Mouse (Mus musculus): ENCODE data around the gene Nr1h4. TPM values are rescaled to one million over a fixed set of nuclear protein-coding genes. Genes with fewer than 3 reads are reported as not detected.

Gene Nr1h4
- polyA plus RNA-seq, 2 experiments, result 0.03 TPM; not detected in 1

GRCm38 (mm10) chr10:89532451-89532850 is 934 bp downstream of the Nr1h4 start:
- no peaks in the 10 kb centered on the region for H3K9me3 ChIP-seq (ENCODE audit: control insufficient read depth, low read length)
- no peak overlapping the region for H3K9ac ChIP-seq (ENCODE audit: low read depth, low read length, severe bottlenecking)
- no peak overlapping the region for H3K4me3 ChIP-seq (replicated peaks; ENCODE audit: low read length)
- no peaks in the 10 kb centered on the region for H3K27me3 ChIP-seq (ENCODE audit: control insufficient read depth, insufficient read depth, low read length)
- TF ChIP-seq POLR2A (IDR thresholded peaks at IDR 0.05; ENCODE audit: borderline replicate concordance, extremely low read depth, insufficient read depth, insufficient read length), result no peak
- no peaks in the 10 kb centered on the region for H3K4me1 ChIP-seq (ENCODE audit: control insufficient read depth, insufficient read depth, low read length)
- no peak for ATAC-seq (ENCODE audit: low FRiP score, low read depth)
- no peak overlapping the region for H3K4me2 ChIP-seq (replicated peaks; ENCODE audit: low read depth, low read length, severe bottlenecking)
- DNase-seq (ENCODE audit: low spot score), result no peak
- no peak overlapping the region for H3K27ac ChIP-seq (replicated peaks; ENCODE audit: low read depth, low read length)
- WGBS, result 78% methylated on average over 5 of the region's 5 CpGs
- no peaks in the 10 kb centered on the region for H3K36me3 ChIP-seq (ENCODE audit: control insufficient read depth, insufficient read depth, low read length)

GRCm38 (mm10) chr10:89531976-89532375 is 1.4 kb downstream of the Nr1h4 start:
- Histone ChIP-seq H3K9ac (ENCODE audit: low read depth, low read length, severe bottlenecking) (no peak overlapping the region), H3K36me3 (ENCODE audit: control insufficient read depth, insufficient read depth, low read length) (no peaks in the 10 kb centered on the region), H3K9me3 (ENCODE audit: control insufficient read depth, low read length) (no peaks in the 10 kb centered on the region), H3K4me1 (ENCODE audit: control insufficient read depth, insufficient read depth, low read length) (no peaks in the 10 kb centered on the region), H3K4me2 (replicated peaks; ENCODE audit: low read depth, low read length, severe bottlenecking) (no peak overlapping the region), H3K27me3 (ENCODE audit: control insufficient read depth, insufficient read depth, low read length) (no peaks in the 10 kb centered on the region), H3K27ac (replicated peaks; ENCODE audit: low read depth, low read length) (no peak overlapping the region), H3K4me3 (replicated peaks; ENCODE audit: low read length) (no peak overlapping the region)
- ATAC-seq (ENCODE audit: low FRiP score, low read depth), result no peak
- WGBS, result 94% methylated on average over 2 of the region's 2 CpGs
- DNase-seq (ENCODE audit: low spot score), result no peak
- TF ChIP-seq POLR2A (IDR thresholded peaks at IDR 0.05; ENCODE audit: borderline replicate concordance, extremely low read depth, insufficient read depth, insufficient read length), result no peak

- no peak overlapping the region for H3K4me2 ChIP-seq (replicated peaks; ENCODE audit: low read depth, low read length, severe bottlenecking)
- TF ChIP-seq POLR2A (IDR thresholded peaks at IDR 0.05; ENCODE audit: borderline replicate concordance, extremely low read depth, insufficient read depth, insufficient read length), result no peak
Measured at GRCm38 (mm10) chr10:89531194-89531634, 2.2 kb downstream of the Nr1h4 start.

GRCm38 (mm10) chr10:89527054-89527453 is 6.3 kb downstream of the Nr1h4 start:
- Histone ChIP-seq H3K4me1 (ENCODE audit: control insufficient read depth, insufficient read depth, low read length) (no peaks in the 10 kb centered on the region), H3K9ac (ENCODE audit: low read depth, low read length, severe bottlenecking) (no peak overlapping the region), H3K36me3 (ENCODE audit: control insufficient read depth, insufficient read depth, low read length) (no peaks in the 10 kb centered on the region), H3K4me3 (replicated peaks; ENCODE audit: low read length) (no peak overlapping the region), H3K27me3 (ENCODE audit: control insufficient read depth, insufficient read depth, low read length) (no peaks in the 10 kb centered on the region), H3K9me3 (ENCODE audit: control insufficient read depth, low read length) (no peaks in the 10 kb centered on the region), H3K27ac (replicated peaks; ENCODE audit: low read depth, low read length) (no peak overlapping the region), H3K4me2 (replicated peaks; ENCODE audit: low read depth, low read length, severe bottlenecking) (no peak overlapping the region)
- no peak for DNase-seq (ENCODE audit: low spot score)
- WGBS, result 79% methylated on average over 5 of the region's 5 CpGs
- TF ChIP-seq POLR2A (IDR thresholded peaks at IDR 0.05; ENCODE audit: borderline replicate concordance, extremely low read depth, insufficient read depth, insufficient read length), result no peak
- ATAC-seq (ENCODE audit: low FRiP score, low read depth), result no peak

More at GRCm38 (mm10) chr10:89531194-89531634, 2.2 kb downstream of the Nr1h4 start:
- WGBS, result 50% methylated on average over 5 of the region's 5 CpGs
- no peaks in the 10 kb centered on the region for H3K4me1 ChIP-seq (ENCODE audit: control insufficient read depth, insufficient read depth, low read length)
- no peak overlapping the region for H3K27ac ChIP-seq (replicated peaks; ENCODE audit: low read depth, low read length)
- DNase-seq (ENCODE audit: low spot score) (peak; percentile 17), ATAC-seq (ENCODE audit: low FRiP score, low read depth) (no peak)
- H3K4me3 ChIP-seq (replicated peaks; ENCODE audit: low read length), result no peak overlapping the region
- H3K9ac ChIP-seq (ENCODE audit: low read depth, low read length, severe bottlenecking), result no peak overlapping the region; the same call in 1 of the 2 replicates
- no peaks in the 10 kb centered on the region for H3K9me3 ChIP-seq (ENCODE audit: control insufficient read depth, low read length)
- H3K27me3 ChIP-seq (ENCODE audit: control insufficient read depth, insufficient read depth, low read length), result no peaks in the 10 kb centered on the region
- H3K36me3 ChIP-seq (ENCODE audit: control insufficient read depth, insufficient read depth, low read length), result no peaks in the 10 kb centered on the region

GRCm38 (mm10) chr10:89525823-89526222 is 7.6 kb downstream of the Nr1h4 start:
- no peak for TF ChIP-seq POLR2A (IDR thresholded peaks at IDR 0.05; ENCODE audit: borderline replicate concordance, extremely low read depth, insufficient read depth, insufficient read length)
- DNase-seq (ENCODE audit: low spot score), result no peak
- no peak overlapping the region for H3K9ac ChIP-seq (ENCODE audit: low read depth, low read length, severe bottlenecking)
- 68% methylated on average over 2 of the region's 2 CpGs for WGBS
- no peak overlapping the region for H3K4me3 ChIP-seq (replicated peaks; ENCODE audit: low read length)
- no peak for ATAC-seq (ENCODE audit: low FRiP score, low read depth)
- H3K4me1 ChIP-seq (ENCODE audit: control insufficient read depth, insufficient read depth, low read length), result no peaks in the 10 kb centered on the region
- no peaks in the 10 kb centered on the region for H3K9me3 ChIP-seq (ENCODE audit: control insufficient read depth, low read length)
- no peaks in the 10 kb centered on the region for H3K27me3 ChIP-seq (ENCODE audit: control insufficient read depth, insufficient read depth, low read length)
- no peak overlapping the region for H3K4me2 ChIP-seq (replicated peaks; ENCODE audit: low read depth, low read length, severe bottlenecking)
- H3K27ac ChIP-seq (replicated peaks; ENCODE audit: low read depth, low read length), result no peak overlapping the region
- no peaks in the 10 kb centered on the region for H3K36me3 ChIP-seq (ENCODE audit: control insufficient read depth, insufficient read depth, low read length)

GRCm38 (mm10) chr10:89522481-89522880 is 10.9 kb downstream of the Nr1h4 start:
- no peak overlapping the region for H3K27ac ChIP-seq (replicated peaks; ENCODE audit: low read depth, low read length)
- no peaks in the 10 kb centered on the region for H3K9me3 ChIP-seq (ENCODE audit: control insufficient read depth, low read length)
- no peak overlapping the region for H3K4me2 ChIP-seq (replicated peaks; ENCODE audit: low read depth, low read length, severe bottlenecking)
- DNase-seq (ENCODE audit: low spot score) (no peak), ATAC-seq (ENCODE audit: low FRiP score, low read depth) (no peak)
- no peak for TF ChIP-seq POLR2A (IDR thresholded peaks at IDR 0.05; ENCODE audit: borderline replicate concordance, extremely low read depth, insufficient read depth, insufficient read length)
- no peaks in the 10 kb centered on the region for H3K27me3 ChIP-seq (ENCODE audit: control insufficient read depth, insufficient read depth, low read length)
- H3K4me1 ChIP-seq (ENCODE audit: control insufficient read depth, insufficient read depth, low read length), result no peaks in the 10 kb centered on the region
- H3K36me3 ChIP-seq (ENCODE audit: control insufficient read depth, insufficient read depth, low read length), result no peaks in the 10 kb centered on the region
- WGBS, result 74% methylated on average over 7 of the region's 7 CpGs
- H3K9ac ChIP-seq (ENCODE audit: low read depth, low read length, severe bottlenecking), result no peak overlapping the region
- no peak overlapping the region for H3K4me3 ChIP-seq (replicated peaks; ENCODE audit: low read length)

Measured in limb, embryonic 14.5 days (tissue).